Mouse (Mus musculus): Measurements from ENCODE around the gene Cers4. TPM values are rescaled to one million over a fixed set of nuclear protein-coding genes. Genes with fewer than 3 reads are reported as not detected.

Cers4 gene
- polyA plus RNA-seq (2014; fragmentation: Illumina TruSeq; extraction: RNeasy Lipid Tissue Mini Kit (QIAGEN cat#74804); ENCODE audit: low read depth, low replicate concordance) = 44.7 TPM

DNA sequence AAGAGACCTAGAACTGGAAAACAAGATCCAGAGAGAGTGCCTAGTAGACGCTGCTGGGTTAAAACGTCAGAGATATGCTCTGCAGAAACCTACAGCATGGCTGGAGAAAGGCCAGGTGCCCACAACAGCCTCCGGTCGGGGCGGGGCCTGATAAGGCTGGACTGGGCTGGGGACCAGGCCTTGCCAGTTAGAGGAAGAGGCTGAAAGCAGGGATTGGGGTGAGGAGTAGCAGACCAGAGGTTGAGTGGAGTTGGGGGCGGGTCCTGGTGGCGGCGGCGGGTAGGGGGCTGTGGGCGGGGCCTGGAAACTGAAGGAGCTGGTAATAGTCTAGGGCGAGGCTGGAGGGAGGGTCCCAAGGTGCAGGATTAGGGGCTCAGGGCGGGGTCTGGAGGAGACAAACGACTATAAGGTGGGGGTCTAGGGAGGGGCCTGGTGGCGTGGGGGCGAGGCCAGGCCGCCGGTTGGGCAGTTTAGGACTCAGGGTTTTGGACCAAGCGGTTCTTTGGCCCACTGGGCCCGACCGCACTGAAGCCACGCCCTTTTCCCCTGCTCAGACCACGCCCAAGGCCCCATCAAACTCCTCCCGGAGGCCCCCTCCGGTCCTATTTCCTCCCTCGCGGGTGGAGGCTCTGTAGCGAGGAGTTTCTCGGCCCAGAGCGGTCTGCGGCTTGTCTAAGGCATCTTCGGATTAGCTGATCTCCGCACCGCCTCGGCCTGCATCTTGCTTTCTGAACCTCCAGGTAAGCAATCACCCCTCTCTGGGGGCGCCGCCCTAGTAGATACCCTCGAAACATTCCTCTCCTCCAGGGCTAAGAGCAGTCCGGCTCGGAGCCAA, at the start of gene Cers4:
Cers4 (plus strand) TSS at position 176 of the 835 bp plus-strand sequence.

Other genes starting within 250 kb of the Cers4 start
- 5.3 TPM for gene Tgfbr3l, start 244.8 kb upstream of the Cers4 start, polyA plus RNA-seq (2014; fragmentation: Illumina TruSeq; extraction: RNeasy Lipid Tissue Mini Kit (QIAGEN cat#74804); ENCODE audit: low read depth, low replicate concordance)
- 22.5 TPM for gene Snapc2, start 239.9 kb upstream of the Cers4 start, polyA plus RNA-seq (2014; fragmentation: Illumina TruSeq; extraction: RNeasy Lipid Tissue Mini Kit (QIAGEN cat#74804); ENCODE audit: low read depth, low replicate concordance)
- 1.2 TPM for gene Ctxn1, start 233.8 kb upstream of the Cers4 start, polyA plus RNA-seq (2014; fragmentation: Illumina TruSeq; extraction: RNeasy Lipid Tissue Mini Kit (QIAGEN cat#74804); ENCODE audit: low read depth, low replicate concordance)
- gene Timm44, start 217.1 kb upstream of the Cers4 start, polyA plus RNA-seq (2014; fragmentation: Illumina TruSeq; extraction: RNeasy Lipid Tissue Mini Kit (QIAGEN cat#74804); ENCODE audit: low read depth, low replicate concordance) = 116 TPM
- gene Ccl25, start 167.8 kb upstream of the Cers4 start, polyA plus RNA-seq (2014; fragmentation: Illumina TruSeq; extraction: RNeasy Lipid Tissue Mini Kit (QIAGEN cat#74804); ENCODE audit: low read depth, low replicate concordance) = 2.2 TPM
- 34.5 TPM for gene Elavl1, start 167.6 kb upstream of the Cers4 start, polyA plus RNA-seq (2014; fragmentation: Illumina TruSeq; extraction: RNeasy Lipid Tissue Mini Kit (QIAGEN cat#74804); ENCODE audit: low read depth, low replicate concordance)
- gene Zfp958, start 120.1 kb downstream of the Cers4 start, polyA plus RNA-seq (2014; fragmentation: Illumina TruSeq; extraction: RNeasy Lipid Tissue Mini Kit (QIAGEN cat#74804); ENCODE audit: low read depth, low replicate concordance) = 9.6 TPM

Data from heart, adult 10 weeks (tissue).